Mouse (Mus musculus): Measurements from ENCODE around the gene Tcea3. TPM values are rescaled to one million over a fixed set of nuclear protein-coding genes. Genes with fewer than 3 reads are reported as not detected.
A peak's percentile ranks its signal among the peaks of the same experiment; 100 is the strongest.

Tcea3 gene
- polyA plus RNA-seq, 1 experiment from 2014 or later: 19.2 TPM

- H3K4me2 ChIP-seq (replicated peaks): no peak overlapping the region
- 50% methylated on average over 10 of the region's 10 CpGs for WGBS
- H3K4me3 ChIP-seq (replicated peaks): no peak overlapping the region
- H3K27me3 ChIP-seq: no peaks in the 10 kb centered on the region
- peaks cover 40% of the 10 kb centered on the region for H3K4me1 ChIP-seq
- H3K9ac ChIP-seq: no peak overlapping the region
- peak overlapping the region; percentile 60; the same call in 1 of the 2 replicates for H3K27ac ChIP-seq (replicated peaks)
- no peaks in the 10 kb centered on the region for H3K9me3 ChIP-seq (replicated peaks)
- ATAC-seq (ENCODE audit: insufficient number of reproducible peaks, low FRiP score, low TSS enrichment, low read depth): no peak
- 0 out of 2 replicates have a peak, but pooled peaks cover 3% of the 10 kb centered on the region for H3K36me3 ChIP-seq
Measured at GRCm38 (mm10) chr4:136217063-136217462, 30.5 kb upstream of the Tcea3 start.

- H3K27me3 ChIP-seq: no peaks in the 10 kb centered on the region
- H3K9me3 ChIP-seq (replicated peaks): no peaks in the 10 kb centered on the region
- peak overlapping the region; percentile 40 for H3K4me2 ChIP-seq (replicated peaks)
- H3K27ac ChIP-seq (replicated peaks): peak overlapping the region; percentile 81
- ATAC-seq (ENCODE audit: insufficient number of reproducible peaks, low FRiP score, low TSS enrichment, low read depth): peak; percentile 78
- H3K36me3 ChIP-seq: 0 out of 2 replicates have a peak, but pooled peaks cover 3% of the 10 kb centered on the region
- H3K4me1 ChIP-seq: peaks cover 40% of the 10 kb centered on the region
- WGBS: 12% methylated on average over 18 of the region's 18 CpGs
- H3K9ac ChIP-seq: no peak overlapping the region
- peak overlapping the region; percentile 8; the same call in 1 of the 2 replicates for H3K4me3 ChIP-seq (replicated peaks)
Measured at GRCm38 (mm10) chr4:136218595-136219214, 28.8 kb upstream of the Tcea3 start.

GRCm38 (mm10) chr4:136220133-136220775 is 27.3 kb upstream of the Tcea3 start:
- Histone ChIP-seq H3K9me3 (replicated peaks) (no peaks in the 10 kb centered on the region), H3K27me3 (no peaks in the 10 kb centered on the region), H3K4me2 (replicated peaks) (peak overlapping the region; percentile 32), H3K27ac (replicated peaks) (peak overlapping the region; percentile 69), H3K9ac (no peak overlapping the region), H3K4me1 (peaks cover 40% of the 10 kb centered on the region), H3K4me3 (replicated peaks) (peak overlapping the region; percentile 9), H3K36me3 (0 out of 2 replicates have a peak, but pooled peaks cover 3% of the 10 kb centered on the region)
- ATAC-seq (ENCODE audit: insufficient number of reproducible peaks, low FRiP score, low TSS enrichment, low read depth): peak; percentile 32; the same call in 1 of the 2 replicates
- WGBS: 19% methylated on average over 16 of the region's 17 CpGs

- peaks cover 7% of the 10 kb centered on the region; the same call in 1 of the 2 replicates for H3K36me3 ChIP-seq
- no peak overlapping the region for H3K9ac ChIP-seq
- no peak overlapping the region for H3K27ac ChIP-seq (replicated peaks)
- no peak for ATAC-seq (ENCODE audit: insufficient number of reproducible peaks, low FRiP score, low TSS enrichment, low read depth)
- no peak overlapping the region for H3K4me2 ChIP-seq (replicated peaks)
- no peaks in the 10 kb centered on the region for H3K9me3 ChIP-seq (replicated peaks)
- H3K4me1 ChIP-seq: peaks cover 23% of the 10 kb centered on the region
- no peak overlapping the region for H3K4me3 ChIP-seq (replicated peaks)
- H3K27me3 ChIP-seq: no peaks in the 10 kb centered on the region
- 61% methylated on average over 13 of the region's 13 CpGs for WGBS
Measured at GRCm38 (mm10) chr4:136223549-136224239, 23.8 kb upstream of the Tcea3 start.

- no peak overlapping the region for H3K27ac ChIP-seq (replicated peaks)
- 72% methylated on average over 5 of the region's 5 CpGs for WGBS
Measured at GRCm38 (mm10) chr4:136224240-136224559, 23.3 kb upstream of the Tcea3 start.

GRCm38 (mm10) chr4:136224677-136225460 is 22.7 kb upstream of the Tcea3 start:
- Histone ChIP-seq H3K4me2 (replicated peaks) (no peak overlapping the region), H3K9ac (no peak overlapping the region), H3K27me3 (no peaks in the 10 kb centered on the region), H3K4me1 (peaks cover 11% of the 10 kb centered on the region), H3K36me3 (peaks cover 12% of the 10 kb centered on the region; the same call in 1 of the 2 replicates), H3K27ac (replicated peaks) (no peak overlapping the region), H3K4me3 (replicated peaks) (no peak overlapping the region), H3K9me3 (replicated peaks) (no peaks in the 10 kb centered on the region)
- WGBS: 80% methylated on average over 23 of the region's 23 CpGs
- no peak for ATAC-seq (ENCODE audit: insufficient number of reproducible peaks, low FRiP score, low TSS enrichment, low read depth)

More at GRCm38 (mm10) chr4:136224240-136224559, 23.3 kb upstream of the Tcea3 start:
- no peak for ATAC-seq (ENCODE audit: insufficient number of reproducible peaks, low FRiP score, low TSS enrichment, low read depth)
- Histone ChIP-seq H3K4me3 (replicated peaks) (no peak overlapping the region), H3K27me3 (no peaks in the 10 kb centered on the region), H3K9me3 (replicated peaks) (no peaks in the 10 kb centered on the region), H3K4me2 (replicated peaks) (no peak overlapping the region), H3K36me3 (peaks cover 11% of the 10 kb centered on the region; the same call in 1 of the 2 replicates), H3K9ac (no peak overlapping the region), H3K4me1 (peaks cover 18% of the 10 kb centered on the region)

GRCm38 (mm10) chr4:136227408-136227807 is 20.1 kb upstream of the Tcea3 start:
- peaks cover 11% of the 10 kb centered on the region; the same call in 1 of the 2 replicates for H3K36me3 ChIP-seq
- no peak overlapping the region for H3K27ac ChIP-seq (replicated peaks)
- H3K9ac ChIP-seq: no peak overlapping the region
- no peaks in the 10 kb centered on the region for H3K27me3 ChIP-seq
- H3K4me1 ChIP-seq: peaks cover 2% of the 10 kb centered on the region; the same call in 1 of the 2 replicates
- H3K4me3 ChIP-seq (replicated peaks): no peak overlapping the region
- H3K9me3 ChIP-seq (replicated peaks): no peaks in the 10 kb centered on the region
- no peak overlapping the region for H3K4me2 ChIP-seq (replicated peaks)
- ATAC-seq (ENCODE audit: insufficient number of reproducible peaks, low FRiP score, low TSS enrichment, low read depth): no peak
- 62% methylated on average over 7 of the region's 7 CpGs for WGBS

GRCm38 (mm10) chr4:136228640-136229039 is 18.9 kb upstream of the Tcea3 start:
- no peak for ATAC-seq (ENCODE audit: insufficient number of reproducible peaks, low FRiP score, low TSS enrichment, low read depth)
- no peak overlapping the region for H3K4me2 ChIP-seq (replicated peaks)
- H3K27me3 ChIP-seq: no peaks in the 10 kb centered on the region
- H3K9me3 ChIP-seq (replicated peaks): no peaks in the 10 kb centered on the region
- no peak overlapping the region for H3K27ac ChIP-seq (replicated peaks)
- no peak overlapping the region for H3K4me3 ChIP-seq (replicated peaks)
- peaks cover 2% of the 10 kb centered on the region; the same call in 1 of the 2 replicates for H3K4me1 ChIP-seq
- no peak overlapping the region for H3K9ac ChIP-seq
- peaks cover 17% of the 10 kb centered on the region; the same call in 1 of the 2 replicates for H3K36me3 ChIP-seq
- WGBS: 69% methylated on average over 5 of the region's 5 CpGs

GRCm38 (mm10) chr4:136238669-136239068 is 8.9 kb upstream of the Tcea3 start:
- H3K27ac ChIP-seq (replicated peaks): no peak overlapping the region
- H3K9me3 ChIP-seq (replicated peaks): no peaks in the 10 kb centered on the region
- peaks cover 48% of the 10 kb centered on the region for H3K36me3 ChIP-seq
- H3K4me1 ChIP-seq: 0 out of 2 replicates have a peak, but pooled peaks cover 9% of the 10 kb centered on the region
- H3K4me3 ChIP-seq (replicated peaks): no peak overlapping the region
- H3K27me3 ChIP-seq: peaks cover 17% of the 10 kb centered on the region
- 0 out of 2 replicates have a peak overlapping the region, but pooled peaks have one; percentile 8 for H3K4me2 ChIP-seq (replicated peaks)
- no peak for ATAC-seq (ENCODE audit: insufficient number of reproducible peaks, low FRiP score, low TSS enrichment, low read depth)
- WGBS: 32% methylated on average over 13 of the region's 13 CpGs
- no peak overlapping the region for H3K9ac ChIP-seq

GRCm38 (mm10) chr4:136239111-136239510 is 8.4 kb upstream of the Tcea3 start:
- no peak overlapping the region for H3K9ac ChIP-seq
- no peak for ATAC-seq (ENCODE audit: insufficient number of reproducible peaks, low FRiP score, low TSS enrichment, low read depth)
- peaks cover 20% of the 10 kb centered on the region for H3K27me3 ChIP-seq
- H3K9me3 ChIP-seq (replicated peaks): no peaks in the 10 kb centered on the region
- 0 out of 2 replicates have a peak, but pooled peaks cover 9% of the 10 kb centered on the region for H3K4me1 ChIP-seq
- H3K36me3 ChIP-seq: peaks cover 48% of the 10 kb centered on the region
- no peak overlapping the region for H3K4me3 ChIP-seq (replicated peaks)
- no peak overlapping the region for H3K27ac ChIP-seq (replicated peaks)
- no peak overlapping the region for H3K4me2 ChIP-seq (replicated peaks)
- WGBS: 72% methylated on average over 9 of the region's 9 CpGs
